Mouse (Mus musculus) midbrain, embryonic 11.5 days (tissue): ENCODE measurements at regions not wholly inside any gene's neighbourhood (a gene's known extent, or its start where the extent isn't known, plus 50 kb on each side); places are given as distances from the start of the nearest gene placed in this dataset.

Source experiments
- ATAC-seq: fragments of 200-750 bp; cut with Nextera tagmentation; 2 replicates; pipeline ENCODE4 v1.8.0; 2017; ENCODE audit warnings: moderate TSS enrichment, moderate library complexity; ENCODE audit not compliant: low FRiP score
- DNase-seq: peaks from one replicate; pipeline ENCODE4 v3.0.0; 2015; ENCODE audit warnings: low spot score; ENCODE audit errors: missing footprints
- H3K27ac ChIP-seq: fragments of 300-500 bp; sonication (generic); 2 replicates; pipeline ENCODE4 v1.5.1; 2014; ENCODE audit warnings: low read depth, low read length
- H3K27me3 ChIP-seq: fragments of 300-500 bp; sonication (generic); 2 replicates; pipeline ENCODE4 v1.6.1; 2014; ENCODE audit warnings: mild to moderate bottlenecking, low read length, moderate library complexity, mixed read lengths; ENCODE audit not compliant: control insufficient read depth, insufficient read depth
- H3K36me3 ChIP-seq: fragments of 300-500 bp; sonication (generic); 2 replicates; pipeline ENCODE4 v1.6.1; 2014; ENCODE audit warnings: mild to moderate bottlenecking, low read length, moderate library complexity, mixed read lengths; ENCODE audit not compliant: control insufficient read depth, insufficient read depth
- H3K4me1 ChIP-seq: fragments of 300-500 bp; sonication (generic); 2 replicates; pipeline ENCODE4 v1.6.1; 2014; ENCODE audit warnings: low read length; ENCODE audit not compliant: control insufficient read depth, insufficient read depth
- H3K4me2 ChIP-seq: fragments of 300-500 bp; sonication (generic); 2 replicates; pipeline ENCODE4 v1.6.1; 2014; ENCODE audit warnings: mild to moderate bottlenecking, moderate library complexity
- H3K4me3 ChIP-seq: fragments of 300-500 bp; sonication (generic); 2 replicates; pipeline ENCODE4 v1.5.1; 2014; ENCODE audit warnings: low read depth, low read length
- H3K9ac ChIP-seq: fragments of 300-500 bp; sonication (generic); 2 replicates; pipeline ENCODE4 v1.6.1; 2014; ENCODE audit warnings: low read length
- H3K9me3 ChIP-seq: fragments of 300-500 bp; sonication (generic); 2 replicates; pipeline ENCODE4 v1.6.1; 2016; ENCODE audit warnings: low read length; ENCODE audit not compliant: control insufficient read depth
- WGBS: fragments of 180-500 bp; shearing (Covaris S2); extraction: QIAGEN DNeasy Blood & Tissue Kit; methylation state at CpG from one replicate; pipeline ENCODE4 v1.1.7; 2014; 5-methylcytosine and 5-hydroxymethylcytosine counted together

GRCm38 (mm10) chr4:134990651-134991050, 60.0 kb downstream of the Syf2 start:
- no peaks in the 10 kb centered on the region for H3K27me3 ChIP-seq
- ATAC-seq: no peak
- no peak overlapping the region for H3K27ac ChIP-seq
- no peak overlapping the region for H3K9ac ChIP-seq
- H3K4me1 ChIP-seq: 0 out of 2 replicates have a peak, but pooled peaks cover 2% of the 10 kb centered on the region
- H3K4me2 ChIP-seq: no peak overlapping the region
- H3K9me3 ChIP-seq: no peaks in the 10 kb centered on the region
- no peaks in the 10 kb centered on the region for H3K36me3 ChIP-seq
- peak; percentile 51 for DNase-seq
- WGBS: 89% methylated on average over 11 of the region's 11 CpGs
- H3K4me3 ChIP-seq: no peak overlapping the region

GRCm38 (mm10) chr4:134993526-134994122, 62.9 kb downstream of the Syf2 start:
- WGBS: 69% methylated on average over 8 of the region's 8 CpGs
- no peak overlapping the region for H3K4me2 ChIP-seq
- H3K36me3 ChIP-seq: no peaks in the 10 kb centered on the region
- no peak overlapping the region for H3K27ac ChIP-seq
- H3K9ac ChIP-seq: no peak overlapping the region
- H3K4me1 ChIP-seq: 0 out of 2 replicates have a peak, but pooled peaks cover 2% of the 10 kb centered on the region
- H3K4me3 ChIP-seq: no peak overlapping the region
- no peaks in the 10 kb centered on the region for H3K9me3 ChIP-seq
- DNase-seq (peak; percentile 79), ATAC-seq (no peak)
- no peaks in the 10 kb centered on the region for H3K27me3 ChIP-seq

- 0 out of 2 replicates have a peak, but pooled peaks cover 2% of the 10 kb centered on the region for H3K4me1 ChIP-seq
- DNase-seq (no peak), ATAC-seq (no peak)
- no peak overlapping the region for H3K4me2 ChIP-seq
- no peak overlapping the region for H3K4me3 ChIP-seq
- H3K27ac ChIP-seq: no peak overlapping the region
- WGBS: 74% methylated on average over 2 of the region's 2 CpGs
- H3K9ac ChIP-seq: no peak overlapping the region
- H3K27me3 ChIP-seq: no peaks in the 10 kb centered on the region
- H3K9me3 ChIP-seq: no peaks in the 10 kb centered on the region
- H3K36me3 ChIP-seq: no peaks in the 10 kb centered on the region
Measured at GRCm38 (mm10) chr4:134994205-134994604, 63.5 kb downstream of the Syf2 start.

- Histone ChIP-seq H3K36me3 (no peaks in the 10 kb centered on the region), H3K9ac (no peak overlapping the region), H3K27ac (no peak overlapping the region), H3K4me3 (no peak overlapping the region), H3K4me2 (no peak overlapping the region), H3K4me1 (0 out of 2 replicates have a peak, but pooled peaks cover 2% of the 10 kb centered on the region), H3K9me3 (no peaks in the 10 kb centered on the region), H3K27me3 (no peaks in the 10 kb centered on the region)
- WGBS: 84% methylated on average over 6 of the region's 6 CpGs
- DNase-seq (peak; percentile 54), ATAC-seq (no peak)
Measured at GRCm38 (mm10) chr4:134994648-134995047, 64.0 kb downstream of the Syf2 start.

GRCm38 (mm10) chr4:134995052-134995451, 64.4 kb downstream of the Syf2 start:
- Histone ChIP-seq H3K27me3 (no peaks in the 10 kb centered on the region), H3K9me3 (no peaks in the 10 kb centered on the region), H3K4me2 (no peak overlapping the region), H3K4me1 (0 out of 2 replicates have a peak, but pooled peaks cover 2% of the 10 kb centered on the region), H3K27ac (no peak overlapping the region), H3K4me3 (no peak overlapping the region), H3K36me3 (no peaks in the 10 kb centered on the region), H3K9ac (no peak overlapping the region)
- ATAC-seq (no peak), DNase-seq (peak; percentile 53)
- 76% methylated on average over 13 of the region's 13 CpGs for WGBS

- ATAC-seq (no peak), DNase-seq (peak; percentile 72)
- Histone ChIP-seq H3K9ac (no peak overlapping the region), H3K4me3 (no peak overlapping the region), H3K27me3 (no peaks in the 10 kb centered on the region), H3K36me3 (no peaks in the 10 kb centered on the region), H3K4me1 (0 out of 2 replicates have a peak, but pooled peaks cover 2% of the 10 kb centered on the region), H3K27ac (no peak overlapping the region), H3K4me2 (no peak overlapping the region), H3K9me3 (no peaks in the 10 kb centered on the region)
- 88% methylated on average over 6 of the region's 6 CpGs for WGBS
Measured at GRCm38 (mm10) chr4:134996121-134996520, 65.4 kb downstream of the Syf2 start.

- Histone ChIP-seq H3K4me3 (no peak overlapping the region), H3K27me3 (no peaks in the 10 kb centered on the region), H3K9ac (no peak overlapping the region), H3K4me2 (no peak overlapping the region), H3K27ac (no peak overlapping the region), H3K9me3 (no peaks in the 10 kb centered on the region), H3K36me3 (no peaks in the 10 kb centered on the region), H3K4me1 (0 out of 2 replicates have a peak, but pooled peaks cover 2% of the 10 kb centered on the region)
- ATAC-seq: no peak
- DNase-seq: no peak
- WGBS: 89% methylated on average over 26 of the region's 26 CpGs
Measured at GRCm38 (mm10) chr4:134997461-134998434, 67.0 kb downstream of the Syf2 start.

- Histone ChIP-seq H3K9ac (no peak overlapping the region), H3K4me3 (no peak overlapping the region), H3K4me1 (0 out of 2 replicates have a peak, but pooled peaks cover 2% of the 10 kb centered on the region), H3K27ac (no peak overlapping the region), H3K36me3 (no peaks in the 10 kb centered on the region), H3K27me3 (no peaks in the 10 kb centered on the region), H3K9me3 (no peaks in the 10 kb centered on the region), H3K4me2 (no peak overlapping the region)
- WGBS: 75% methylated on average over 12 of the region's 12 CpGs
- no peak for DNase-seq
- ATAC-seq: no peak
Measured at GRCm38 (mm10) chr4:134998928-134999658, 68.4 kb downstream of the Syf2 start.
